Mouse (Mus musculus): ENCODE results near the gene Mgll.

Gene Mgll

GRCm38 (mm10) chr6:88769723-88770122 is 45.5 kb downstream of the Mgll start:
- DNase-seq (ENCODE audit: inconsistent age in 2 of 2, low spot score in 1 of 2) = no peak

- no peak for DNase-seq (ENCODE audit: inconsistent age in 2 of 2, low spot score in 1 of 2)
Observed at GRCm38 (mm10) chr6:88770300-88770904, 46.2 kb downstream of the Mgll start.

GRCm38 (mm10) chr6:88770981-88771380 is 46.8 kb downstream of the Mgll start:
- no peak for DNase-seq (ENCODE audit: inconsistent age in 2 of 2, low spot score in 1 of 2)

DNA sequence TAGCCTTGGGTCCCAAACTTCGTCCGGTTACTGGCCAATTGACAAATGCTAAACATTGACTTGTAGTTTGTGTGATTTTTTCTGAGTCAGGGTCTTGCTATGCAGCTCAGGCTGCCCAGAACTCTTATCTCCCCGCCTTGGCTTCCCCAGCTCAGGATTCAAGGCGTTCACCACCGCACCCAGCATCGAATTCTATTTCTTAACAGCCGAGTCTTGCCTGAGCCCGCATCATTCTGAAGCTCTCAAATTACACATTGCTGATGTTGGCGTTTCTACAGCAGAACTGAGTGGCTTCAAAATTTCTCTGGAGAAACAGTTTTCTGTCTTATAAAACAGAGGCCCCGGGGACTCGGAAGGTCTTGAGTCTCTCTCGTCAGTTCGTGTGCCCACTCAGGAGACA is 47.8 kb downstream of the Mgll start:
- no peak for DNase-seq (ENCODE audit: inconsistent age in 2 of 2, low spot score in 1 of 2)

GRCm38 (mm10) chr6:88774055-88774454 is 49.8 kb downstream of the Mgll start:
- no peak for DNase-seq (ENCODE audit: inconsistent age in 2 of 2, low spot score in 1 of 2)

DNA sequence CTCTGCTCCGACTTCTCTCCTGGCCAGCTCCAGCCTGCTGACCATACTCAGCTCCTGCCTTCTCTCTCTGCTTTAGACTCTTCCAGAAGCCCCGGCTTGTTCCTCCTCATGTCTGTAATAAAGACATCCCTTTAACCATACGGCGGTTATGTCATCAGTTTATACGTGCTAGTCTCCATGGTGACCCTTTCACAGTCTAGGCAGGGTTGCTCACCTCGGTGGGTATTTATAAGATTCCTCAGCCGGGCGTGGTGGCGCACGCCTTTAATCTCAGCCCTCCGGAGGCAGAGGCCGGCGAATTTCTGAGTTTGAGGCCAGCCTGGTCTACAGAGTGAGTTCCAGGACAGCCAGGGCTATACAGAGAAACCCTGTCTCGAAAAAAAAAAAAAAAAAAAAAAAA is 51.1 kb downstream of the Mgll start:
- DNase-seq (ENCODE audit: inconsistent age in 2 of 2, low spot score in 1 of 2) = no peak

- DNase-seq (ENCODE audit: inconsistent age in 2 of 2, low spot score in 1 of 2) = no peak
Observed at GRCm38 (mm10) chr6:88776336-88776923, 52.2 kb downstream of the Mgll start.

DNA sequence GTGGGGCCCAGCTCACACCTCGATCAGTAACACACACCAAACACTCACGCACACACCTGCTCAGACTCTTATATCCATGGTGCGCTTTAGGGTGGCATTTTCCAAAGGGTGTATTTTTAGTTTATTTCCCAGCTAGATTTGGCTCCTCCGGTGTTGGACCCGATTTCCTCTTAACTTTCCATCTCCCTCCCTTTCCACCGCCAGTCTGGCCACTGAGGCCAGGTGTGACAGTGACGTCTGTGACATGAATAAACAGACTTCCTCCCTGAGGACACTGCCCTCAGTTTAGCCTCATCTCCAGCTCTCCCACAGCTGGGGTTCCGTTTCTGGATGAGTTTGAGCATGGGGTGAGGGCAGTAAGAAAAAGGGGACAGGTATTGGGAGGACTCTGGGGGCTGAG is 52.8 kb downstream of the Mgll start:
- no peak for DNase-seq (ENCODE audit: inconsistent age in 2 of 2, low spot score in 1 of 2)

DNA sequence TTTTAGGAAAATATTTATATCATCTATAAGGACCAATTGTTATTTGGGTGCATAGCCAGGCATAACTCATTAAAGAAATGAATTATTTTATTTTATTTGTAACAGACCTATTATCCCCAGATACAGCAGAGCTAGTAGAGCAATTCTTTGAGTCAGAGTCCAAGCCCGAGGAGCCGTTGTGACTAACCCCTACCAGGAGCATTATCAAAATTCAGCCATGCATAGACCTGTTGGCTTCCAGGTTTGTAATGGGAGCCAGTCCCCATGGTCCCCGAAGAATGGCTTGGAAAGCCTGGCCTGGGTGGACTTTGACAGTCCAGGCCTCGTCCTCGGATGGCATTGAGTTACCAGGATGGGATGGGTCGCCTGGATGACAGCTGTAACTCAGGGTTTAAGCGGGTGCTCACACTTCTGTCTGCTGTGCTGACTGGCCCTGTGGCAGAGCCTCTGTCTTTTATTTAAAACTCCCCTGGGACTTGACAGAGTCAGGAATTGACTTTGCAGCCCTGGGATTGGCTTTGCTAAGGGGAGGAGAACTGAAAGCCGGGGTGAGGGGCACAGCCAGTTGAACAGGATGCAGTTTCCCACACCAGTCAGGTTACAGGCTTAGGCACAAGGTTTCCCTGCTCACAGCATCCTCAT is 54.0 kb downstream of the Mgll start:
- DNase-seq (ENCODE audit: inconsistent age in 2 of 2, low spot score in 1 of 2) = no peak

DNA sequence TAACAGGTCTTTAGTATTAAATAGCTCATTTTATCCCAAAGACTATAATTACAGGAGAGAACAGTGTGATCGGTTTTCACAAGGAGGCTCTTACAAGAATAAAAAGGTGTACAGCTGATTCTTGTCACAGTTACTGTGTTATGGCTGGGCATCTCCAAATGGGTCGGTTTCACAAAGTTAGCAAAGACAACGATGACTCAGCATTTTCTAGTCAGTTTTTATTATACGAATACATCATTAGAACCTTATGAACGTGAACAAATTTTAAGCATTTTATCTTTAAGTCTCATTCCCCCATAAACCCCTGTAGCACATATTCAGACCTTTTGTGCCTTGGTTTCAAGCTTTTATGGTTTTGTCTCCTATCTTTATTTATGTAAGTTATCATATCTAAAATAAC is 55.5 kb downstream of the Mgll start:
- DNase-seq (ENCODE audit: inconsistent age in 2 of 2, low spot score in 1 of 2) = no peak

DNA sequence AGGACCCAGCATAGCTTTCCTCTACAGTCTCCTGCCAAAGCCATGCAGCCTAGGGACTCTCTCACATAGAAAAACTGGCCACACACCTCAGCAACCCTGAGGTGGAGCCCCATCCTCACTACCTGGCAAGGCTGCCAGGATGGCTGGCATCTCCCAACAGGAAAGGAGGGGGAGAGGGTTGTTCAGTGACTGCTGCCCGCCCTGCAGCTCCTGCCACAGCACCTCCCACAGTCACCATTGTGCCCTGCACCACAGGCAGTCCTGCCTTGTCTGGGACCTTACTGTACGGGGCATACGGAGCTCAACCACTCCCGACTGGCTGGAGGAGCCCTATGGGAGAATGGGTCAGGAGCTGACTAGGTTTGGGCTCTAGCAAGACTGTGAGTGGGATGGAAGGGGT is 57.7 kb downstream of the Mgll start:
- DNase-seq (ENCODE audit: inconsistent age in 2 of 2, low spot score in 1 of 2) = no peak

DNA sequence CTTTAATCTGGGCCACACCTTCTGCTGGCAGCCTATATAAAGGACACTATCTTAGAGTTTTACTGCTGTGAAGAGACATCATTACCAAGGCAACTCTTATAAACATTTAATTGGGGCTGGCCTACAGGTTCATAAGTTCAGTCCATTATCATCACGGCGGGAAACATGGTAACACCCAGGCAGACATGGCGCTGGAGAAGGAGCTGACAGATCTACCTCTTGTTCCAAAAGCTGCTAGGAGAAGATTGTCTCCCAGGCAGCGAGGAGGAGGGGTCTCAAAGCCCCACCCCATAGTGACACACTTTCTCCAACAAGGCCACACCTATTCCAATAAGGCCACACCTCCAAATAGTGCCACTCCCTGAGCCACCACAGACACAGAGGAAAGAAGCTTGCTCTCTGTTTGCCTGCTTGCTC is 58.8 kb downstream of the Mgll start:
- DNase-seq (ENCODE audit: inconsistent age in 2 of 2, low spot score in 1 of 2) = no peak

GRCm38 (mm10) chr6:88784691-88785173 is 60.5 kb downstream of the Mgll start:
- no peak for DNase-seq (ENCODE audit: inconsistent age in 2 of 2, low spot score in 1 of 2)

GRCm38 (mm10) chr6:88785331-88785730 is 61.1 kb downstream of the Mgll start:
- DNase-seq (ENCODE audit: inconsistent age in 2 of 2, low spot score in 1 of 2) = no peak

DNA sequence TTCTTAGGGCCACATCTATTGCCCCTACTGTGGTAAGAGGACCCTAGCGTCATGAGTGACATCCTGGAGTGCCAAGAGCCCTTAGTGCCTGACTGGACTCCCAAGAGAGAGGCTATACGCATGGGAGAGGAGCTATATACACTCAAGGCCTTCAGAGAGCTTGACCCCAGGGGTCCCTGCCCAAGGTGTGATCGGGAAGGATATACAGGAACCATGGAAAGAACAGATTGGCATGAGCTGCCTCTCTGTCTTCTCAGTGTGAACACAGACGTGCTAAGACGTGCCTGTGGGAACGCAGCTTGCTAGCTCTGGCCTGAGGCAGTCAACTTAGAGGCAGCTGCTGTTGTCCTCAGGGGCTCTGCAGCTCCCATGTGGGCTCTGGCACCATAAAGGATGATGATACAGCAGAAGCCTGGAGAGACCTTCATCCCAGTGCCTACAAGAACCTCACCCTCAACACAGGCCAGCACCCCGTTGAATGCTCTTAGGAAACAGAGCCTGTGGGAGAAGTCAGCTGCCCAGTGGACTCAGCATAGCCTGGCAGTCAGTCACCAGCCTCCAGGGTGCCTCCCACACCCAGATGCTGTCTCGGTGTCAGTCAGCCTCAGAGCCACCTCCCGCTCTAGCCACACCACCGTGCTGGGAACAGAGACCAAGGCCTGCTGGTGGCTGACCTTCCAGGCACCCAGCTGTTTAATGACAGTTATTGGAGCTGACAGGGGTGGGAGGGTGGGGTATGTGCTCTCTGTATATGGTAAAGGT is 61.8 kb downstream of the Mgll start:
- no peak for DNase-seq (ENCODE audit: inconsistent age in 2 of 2, low spot score in 1 of 2)

DNA sequence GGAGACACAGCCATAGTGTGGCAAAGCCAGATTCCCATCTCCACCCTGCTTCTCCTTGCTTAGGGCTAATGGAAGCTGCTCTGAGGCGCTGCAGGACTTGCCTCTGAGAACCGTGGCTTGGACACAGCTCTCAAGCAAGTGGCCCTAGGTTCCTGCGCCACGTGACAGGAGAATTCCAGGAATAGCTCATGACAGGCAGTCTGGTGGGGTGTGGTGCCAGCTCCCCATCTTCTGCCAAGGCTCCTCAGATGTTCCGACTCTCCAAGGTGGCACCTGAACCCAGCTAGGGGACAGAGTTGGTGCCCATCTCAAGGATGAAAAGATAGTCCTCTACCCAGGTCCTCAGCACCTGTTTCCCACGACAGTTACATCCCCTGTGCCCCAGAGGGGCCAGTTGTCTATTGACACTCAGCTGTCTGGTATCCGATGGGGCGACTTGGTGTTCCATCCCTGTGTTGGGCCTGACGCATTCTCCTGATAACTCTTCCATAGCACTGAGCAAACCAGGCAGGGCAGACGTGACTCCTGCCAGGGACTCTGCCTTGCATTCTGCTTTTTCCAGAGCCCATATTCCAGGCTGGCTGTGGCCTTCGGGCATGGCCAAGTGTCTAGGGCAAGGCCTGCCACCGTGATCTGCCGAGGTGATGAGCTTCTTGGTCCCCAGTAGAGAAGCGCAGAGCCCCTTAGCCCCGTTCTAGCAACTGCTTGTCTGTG is 62.7 kb downstream of the Mgll start:
- DNase-seq (ENCODE audit: inconsistent age in 2 of 2, low spot score in 1 of 2) = peak in 1 of 2 experiments; percentile 50

DNA sequence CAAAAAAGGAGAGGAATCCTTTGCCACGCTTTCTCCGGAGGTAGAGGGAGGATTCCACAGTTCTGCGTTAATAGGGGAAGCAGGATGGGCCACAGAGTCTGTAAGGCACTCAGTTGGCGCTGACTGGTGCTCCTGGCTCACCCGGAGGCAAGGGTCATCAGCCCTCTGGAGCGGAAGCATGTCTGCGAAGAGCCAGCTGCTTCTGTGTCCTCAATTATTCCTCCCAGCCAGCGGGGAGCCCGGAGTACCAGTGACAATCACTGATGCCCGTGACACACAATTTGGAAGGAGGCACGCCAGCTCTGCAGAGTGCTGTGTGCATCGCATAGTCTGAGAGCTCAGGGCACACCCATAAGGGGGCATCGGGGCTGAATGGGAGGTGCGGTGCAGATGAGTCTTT is 63.3 kb downstream of the Mgll start:
- DNase-seq (ENCODE audit: inconsistent age in 2 of 2, low spot score in 1 of 2) = peak in 1 of 2 experiments; percentile 62

DNA sequence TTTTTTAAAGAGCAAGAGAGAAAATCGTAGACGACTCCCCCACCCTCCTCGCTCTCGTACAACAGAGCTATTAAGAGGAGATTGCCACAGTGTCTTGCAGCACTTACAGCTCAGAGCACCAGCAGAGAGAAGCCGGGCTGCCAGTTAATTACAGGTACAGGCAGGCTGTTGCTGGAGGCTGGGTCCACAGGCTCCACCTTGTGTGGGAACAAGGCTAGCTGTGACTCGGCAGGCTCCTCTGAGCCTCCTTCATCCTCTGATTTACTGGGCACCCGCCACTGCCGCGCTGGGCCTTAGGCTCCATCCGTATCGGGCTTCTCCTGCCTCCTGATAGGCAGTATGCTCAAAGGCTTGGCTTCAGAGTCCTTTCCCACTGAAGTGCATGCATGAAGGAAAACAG is 64.0 kb downstream of the Mgll start:
- DNase-seq (ENCODE audit: inconsistent age in 2 of 2, low spot score in 1 of 2) = no peak

GRCm38 (mm10) chr6:88791299-88791698 is 67.1 kb downstream of the Mgll start:
- DNase-seq (ENCODE audit: inconsistent age in 2 of 2, low spot score in 1 of 2) = no peak

- DNase-seq (ENCODE audit: inconsistent age in 2 of 2, low spot score in 1 of 2) = peak; percentile 48 to 72
Observed at GRCm38 (mm10) chr6:88792147-88792691, 68.0 kb downstream of the Mgll start.

- peak; percentile 53 to 76 for DNase-seq (ENCODE audit: inconsistent age in 2 of 2, low spot score in 1 of 2)
Observed at GRCm38 (mm10) chr6:88793243-88793642, 69.0 kb downstream of the Mgll start.
